Mouse (Mus musculus): ENCODE measurements around the gene Ly6g6c. TPM values are rescaled to one million over a fixed set of nuclear protein-coding genes. Genes with fewer than 3 reads are reported as not detected.

Ly6g6c gene
- polyA plus RNA-seq, 1 experiment from 2014 or later, result 1.5 TPM

Other genes with a start within 250 kb of the Ly6g6c start
- gene Stk19, start 228.4 kb upstream of the Ly6g6c start, polyA plus RNA-seq (2014; fragmentation: Illumina TruSeq; extraction: RNeasy Lipid Tissue Mini Kit (QIAGEN cat#74804); ENCODE audit: low read depth, low replicate concordance), result 23.0 TPM
- 3.0 TPM for gene Dxo, start 228.4 kb upstream of the Ly6g6c start, polyA plus RNA-seq (2014; fragmentation: Illumina TruSeq; extraction: RNeasy Lipid Tissue Mini Kit (QIAGEN cat#74804); ENCODE audit: low read depth, low replicate concordance)
- 5.6 TPM for gene Skiv2l, start 215.2 kb upstream of the Ly6g6c start, polyA plus RNA-seq (2014; fragmentation: Illumina TruSeq; extraction: RNeasy Lipid Tissue Mini Kit (QIAGEN cat#74804); ENCODE audit: low read depth, low replicate concordance)
- gene Nelfe, start 215.0 kb upstream of the Ly6g6c start, polyA plus RNA-seq (2014; fragmentation: Illumina TruSeq; extraction: RNeasy Lipid Tissue Mini Kit (QIAGEN cat#74804); ENCODE audit: low read depth, low replicate concordance), result 1.1 TPM
- gene Cfb, start 202.9 kb upstream of the Ly6g6c start, polyA plus RNA-seq (2014; fragmentation: Illumina TruSeq; extraction: RNeasy Lipid Tissue Mini Kit (QIAGEN cat#74804); ENCODE audit: low read depth, low replicate concordance), result 18.5 TPM
- 1.1 TPM for gene Zbtb12, start 185.9 kb upstream of the Ly6g6c start, polyA plus RNA-seq (2014; fragmentation: Illumina TruSeq; extraction: RNeasy Lipid Tissue Mini Kit (QIAGEN cat#74804); ENCODE audit: low read depth, low replicate concordance)
- 2.3 TPM for gene Gm20547, start 183.3 kb upstream of the Ly6g6c start, polyA plus RNA-seq (2014; fragmentation: Illumina TruSeq; extraction: RNeasy Lipid Tissue Mini Kit (QIAGEN cat#74804); ENCODE audit: low read depth, low replicate concordance)
- 1.0 TPM for gene C2, start 167.1 kb upstream of the Ly6g6c start, polyA plus RNA-seq (2014; fragmentation: Illumina TruSeq; extraction: RNeasy Lipid Tissue Mini Kit (QIAGEN cat#74804); ENCODE audit: low read depth, low replicate concordance)
- gene Ehmt2, start 166.9 kb upstream of the Ly6g6c start, polyA plus RNA-seq (2014; fragmentation: Illumina TruSeq; extraction: RNeasy Lipid Tissue Mini Kit (QIAGEN cat#74804); ENCODE audit: low read depth, low replicate concordance), result 10.6 TPM
- 32.3 TPM for gene Slc44a4, start 150.9 kb upstream of the Ly6g6c start, polyA plus RNA-seq (2014; fragmentation: Illumina TruSeq; extraction: RNeasy Lipid Tissue Mini Kit (QIAGEN cat#74804); ENCODE audit: low read depth, low replicate concordance)
- 15.5 TPM for gene Neu1, start 134.1 kb upstream of the Ly6g6c start, polyA plus RNA-seq (2014; fragmentation: Illumina TruSeq; extraction: RNeasy Lipid Tissue Mini Kit (QIAGEN cat#74804); ENCODE audit: low read depth, low replicate concordance)
- 10.1 TPM for gene Hspa1b, start 106.2 kb upstream of the Ly6g6c start, polyA plus RNA-seq (2014; fragmentation: Illumina TruSeq; extraction: RNeasy Lipid Tissue Mini Kit (QIAGEN cat#74804); ENCODE audit: low read depth, low replicate concordance)
- gene Gm20481, start 95.5 kb upstream of the Ly6g6c start, polyA plus RNA-seq (2014; fragmentation: Illumina TruSeq; extraction: RNeasy Lipid Tissue Mini Kit (QIAGEN cat#74804); ENCODE audit: low read depth, low replicate concordance), result not detected
- 4.5 TPM for gene Hspa1a, start 93.2 kb upstream of the Ly6g6c start, polyA plus RNA-seq (2014; fragmentation: Illumina TruSeq; extraction: RNeasy Lipid Tissue Mini Kit (QIAGEN cat#74804); ENCODE audit: low read depth, low replicate concordance)
- gene Hspa1l, start 92.7 kb upstream of the Ly6g6c start, polyA plus RNA-seq (2014; fragmentation: Illumina TruSeq; extraction: RNeasy Lipid Tissue Mini Kit (QIAGEN cat#74804); ENCODE audit: low read depth, low replicate concordance), result 0.22 TPM
- 12.9 TPM for gene Lsm2, start 83.5 kb upstream of the Ly6g6c start, polyA plus RNA-seq (2014; fragmentation: Illumina TruSeq; extraction: RNeasy Lipid Tissue Mini Kit (QIAGEN cat#74804); ENCODE audit: low read depth, low replicate concordance)
- gene Vars, start 64.4 kb upstream of the Ly6g6c start, polyA plus RNA-seq (2014; fragmentation: Illumina TruSeq; extraction: RNeasy Lipid Tissue Mini Kit (QIAGEN cat#74804); ENCODE audit: low read depth, low replicate concordance), result 1.5 TPM
- 0.09 TPM for gene Vwa7, start 48.8 kb upstream of the Ly6g6c start, polyA plus RNA-seq (2014; fragmentation: Illumina TruSeq; extraction: RNeasy Lipid Tissue Mini Kit (QIAGEN cat#74804); ENCODE audit: low read depth, low replicate concordance)
- gene Sapcd1, start 37.4 kb upstream of the Ly6g6c start, polyA plus RNA-seq (2014; fragmentation: Illumina TruSeq; extraction: RNeasy Lipid Tissue Mini Kit (QIAGEN cat#74804); ENCODE audit: low read depth, low replicate concordance), result not detected
- gene Msh5, start 18.6 kb upstream of the Ly6g6c start, polyA plus RNA-seq (2014; fragmentation: Illumina TruSeq; extraction: RNeasy Lipid Tissue Mini Kit (QIAGEN cat#74804); ENCODE audit: low read depth, low replicate concordance), result 2.5 TPM
- gene Clic1, start 15.4 kb upstream of the Ly6g6c start, polyA plus RNA-seq (2014; fragmentation: Illumina TruSeq; extraction: RNeasy Lipid Tissue Mini Kit (QIAGEN cat#74804); ENCODE audit: low read depth, low replicate concordance), result 47.8 TPM
- not detected for gene Ddah2, start 6.4 kb upstream of the Ly6g6c start, polyA plus RNA-seq (2014; fragmentation: Illumina TruSeq; extraction: RNeasy Lipid Tissue Mini Kit (QIAGEN cat#74804); ENCODE audit: low read depth, low replicate concordance)
- gene Mpig6b, start 796 bp downstream of the Ly6g6c start, polyA plus RNA-seq (2014; fragmentation: Illumina TruSeq; extraction: RNeasy Lipid Tissue Mini Kit (QIAGEN cat#74804); ENCODE audit: low read depth, low replicate concordance), result 3.0 TPM
- gene Ly6g6e, start 11.5 kb downstream of the Ly6g6c start, polyA plus RNA-seq (2014; fragmentation: Illumina TruSeq; extraction: RNeasy Lipid Tissue Mini Kit (QIAGEN cat#74804); ENCODE audit: low read depth, low replicate concordance), result 2.8 TPM
- not detected for gene Ly6g6d, start 12.7 kb downstream of the Ly6g6c start, polyA plus RNA-seq (2014; fragmentation: Illumina TruSeq; extraction: RNeasy Lipid Tissue Mini Kit (QIAGEN cat#74804); ENCODE audit: low read depth, low replicate concordance)
- not detected for gene Ly6g6f, start 20.2 kb downstream of the Ly6g6c start, polyA plus RNA-seq (2014; fragmentation: Illumina TruSeq; extraction: RNeasy Lipid Tissue Mini Kit (QIAGEN cat#74804); ENCODE audit: low read depth, low replicate concordance)
- 5.3 TPM for gene Abhd16a, start 23.9 kb downstream of the Ly6g6c start, polyA plus RNA-seq (2014; fragmentation: Illumina TruSeq; extraction: RNeasy Lipid Tissue Mini Kit (QIAGEN cat#74804); ENCODE audit: low read depth, low replicate concordance)
- not detected for gene Ly6g5c, start 42.9 kb downstream of the Ly6g6c start, polyA plus RNA-seq (2014; fragmentation: Illumina TruSeq; extraction: RNeasy Lipid Tissue Mini Kit (QIAGEN cat#74804); ENCODE audit: low read depth, low replicate concordance)
- not detected for gene Ly6g5b, start 50.0 kb downstream of the Ly6g6c start, polyA plus RNA-seq (2014; fragmentation: Illumina TruSeq; extraction: RNeasy Lipid Tissue Mini Kit (QIAGEN cat#74804); ENCODE audit: low read depth, low replicate concordance)
- gene Gpank1, start 56.1 kb downstream of the Ly6g6c start, polyA plus RNA-seq (2014; fragmentation: Illumina TruSeq; extraction: RNeasy Lipid Tissue Mini Kit (QIAGEN cat#74804); ENCODE audit: low read depth, low replicate concordance), result 0.85 TPM
- gene Csnk2b, start 56.7 kb downstream of the Ly6g6c start, polyA plus RNA-seq (2014; fragmentation: Illumina TruSeq; extraction: RNeasy Lipid Tissue Mini Kit (QIAGEN cat#74804); ENCODE audit: low read depth, low replicate concordance), result 96.9 TPM
- gene D17H6S53E, start 61.0 kb downstream of the Ly6g6c start, polyA plus RNA-seq (2014; fragmentation: Illumina TruSeq; extraction: RNeasy Lipid Tissue Mini Kit (QIAGEN cat#74804); ENCODE audit: low read depth, low replicate concordance), result 2.2 TPM
- gene Apom, start 66.7 kb downstream of the Ly6g6c start, polyA plus RNA-seq (2014; fragmentation: Illumina TruSeq; extraction: RNeasy Lipid Tissue Mini Kit (QIAGEN cat#74804); ENCODE audit: low read depth, low replicate concordance), result not detected
- 16.8 TPM for gene Bag6, start 69.8 kb downstream of the Ly6g6c start, polyA plus RNA-seq (2014; fragmentation: Illumina TruSeq; extraction: RNeasy Lipid Tissue Mini Kit (QIAGEN cat#74804); ENCODE audit: low read depth, low replicate concordance)
- 12.8 TPM for gene Prrc2a, start 99.5 kb downstream of the Ly6g6c start, polyA plus RNA-seq (2014; fragmentation: Illumina TruSeq; extraction: RNeasy Lipid Tissue Mini Kit (QIAGEN cat#74804); ENCODE audit: low read depth, low replicate concordance)
- gene Aif1, start 110.7 kb downstream of the Ly6g6c start, polyA plus RNA-seq (2014; fragmentation: Illumina TruSeq; extraction: RNeasy Lipid Tissue Mini Kit (QIAGEN cat#74804); ENCODE audit: low read depth, low replicate concordance), result 7.7 TPM
- not detected for gene Lst1, start 123.1 kb downstream of the Ly6g6c start, polyA plus RNA-seq (2014; fragmentation: Illumina TruSeq; extraction: RNeasy Lipid Tissue Mini Kit (QIAGEN cat#74804); ENCODE audit: low read depth, low replicate concordance)
- not detected for gene Ltb, start 129.1 kb downstream of the Ly6g6c start, polyA plus RNA-seq (2014; fragmentation: Illumina TruSeq; extraction: RNeasy Lipid Tissue Mini Kit (QIAGEN cat#74804); ENCODE audit: low read depth, low replicate concordance)
- 0.35 TPM for gene Tnf, start 136.6 kb downstream of the Ly6g6c start, polyA plus RNA-seq (2014; fragmentation: Illumina TruSeq; extraction: RNeasy Lipid Tissue Mini Kit (QIAGEN cat#74804); ENCODE audit: low read depth, low replicate concordance)
- 0.54 TPM for gene Lta, start 140.0 kb downstream of the Ly6g6c start, polyA plus RNA-seq (2014; fragmentation: Illumina TruSeq; extraction: RNeasy Lipid Tissue Mini Kit (QIAGEN cat#74804); ENCODE audit: low read depth, low replicate concordance)
- gene Gm16181, start 155.4 kb downstream of the Ly6g6c start, polyA plus RNA-seq (2014; fragmentation: Illumina TruSeq; extraction: RNeasy Lipid Tissue Mini Kit (QIAGEN cat#74804); ENCODE audit: low read depth, low replicate concordance), result not detected
- 8.0 TPM for gene Atp6v1g2, start 168.3 kb downstream of the Ly6g6c start, polyA plus RNA-seq (2014; fragmentation: Illumina TruSeq; extraction: RNeasy Lipid Tissue Mini Kit (QIAGEN cat#74804); ENCODE audit: low read depth, low replicate concordance)
- gene Nfkbil1, start 170.4 kb downstream of the Ly6g6c start, polyA plus RNA-seq (2014; fragmentation: Illumina TruSeq; extraction: RNeasy Lipid Tissue Mini Kit (QIAGEN cat#74804); ENCODE audit: low read depth, low replicate concordance), result not detected
- gene Ddx39b, start 176.4 kb downstream of the Ly6g6c start, polyA plus RNA-seq (2014; fragmentation: Illumina TruSeq; extraction: RNeasy Lipid Tissue Mini Kit (QIAGEN cat#74804); ENCODE audit: low read depth, low replicate concordance), result 10.4 TPM
- gene H2-D1, start 197.3 kb downstream of the Ly6g6c start, polyA plus RNA-seq (2014; fragmentation: Illumina TruSeq; extraction: RNeasy Lipid Tissue Mini Kit (QIAGEN cat#74804); ENCODE audit: low read depth, low replicate concordance), result 76.9 TPM